Mouse (Mus musculus): ENCODE measurements around the gene Cyp2c23. TPM values are rescaled to one million over a fixed set of nuclear protein-coding genes. Genes with fewer than 3 reads are reported as not detected.

Gene Cyp2c23
- total RNA-seq (2021): under 1 TPM in 1 of 2 experiments, not detected in 1; 0.41 TPM
- long read RNA-seq, experiment 1: 0 reads
- long read RNA-seq, experiment 2: 0 reads

DNA sequence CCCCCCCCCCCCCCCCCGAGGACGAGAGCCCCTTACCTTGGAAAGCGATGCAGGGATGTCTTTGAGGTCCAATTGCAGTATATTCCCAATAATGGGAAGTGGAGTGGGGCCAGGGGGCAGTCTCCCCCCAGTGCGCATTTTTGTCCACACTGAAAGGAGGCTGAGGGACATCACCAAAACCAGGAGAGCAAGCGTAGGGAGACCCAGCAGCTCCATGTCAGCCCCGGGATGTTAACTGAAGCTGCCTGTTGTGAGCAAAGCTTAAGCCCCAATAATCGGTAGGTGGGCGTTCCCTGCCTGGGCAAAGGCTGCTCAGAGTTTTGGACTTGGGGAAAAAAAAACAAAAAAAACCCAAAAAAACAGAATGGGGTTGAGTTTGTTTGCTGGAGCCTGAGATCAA is at the start of gene Cyp2c23:
Gene Cyp2c23 (minus strand): TSS at position 237 of the 400 bp plus-strand sequence.
- DNase-seq (ENCODE audit: low spot score in 2 of 2): no peak

DNA sequence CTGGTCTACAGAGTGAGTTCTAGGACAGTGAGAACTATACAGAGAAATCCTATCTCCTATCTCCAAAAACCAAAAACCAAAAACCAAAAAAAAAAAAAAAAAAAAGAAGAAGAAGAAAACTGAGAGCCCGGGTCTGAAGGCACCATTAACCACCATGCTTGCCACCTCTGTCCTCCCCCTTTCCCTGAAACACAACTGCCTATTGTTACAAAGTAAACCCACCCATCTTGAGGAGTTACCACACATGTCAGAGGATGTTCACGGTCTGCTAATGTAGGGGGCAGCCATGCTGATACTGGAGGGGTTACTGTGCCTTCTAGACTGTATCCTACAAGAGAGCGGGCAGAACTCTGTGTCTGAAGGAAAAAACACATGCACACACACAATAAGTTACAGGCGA is 48.0 kb upstream of the Cyp2c23 start:
- no peak for DNase-seq (ENCODE audit: low spot score in 2 of 2)

DNA sequence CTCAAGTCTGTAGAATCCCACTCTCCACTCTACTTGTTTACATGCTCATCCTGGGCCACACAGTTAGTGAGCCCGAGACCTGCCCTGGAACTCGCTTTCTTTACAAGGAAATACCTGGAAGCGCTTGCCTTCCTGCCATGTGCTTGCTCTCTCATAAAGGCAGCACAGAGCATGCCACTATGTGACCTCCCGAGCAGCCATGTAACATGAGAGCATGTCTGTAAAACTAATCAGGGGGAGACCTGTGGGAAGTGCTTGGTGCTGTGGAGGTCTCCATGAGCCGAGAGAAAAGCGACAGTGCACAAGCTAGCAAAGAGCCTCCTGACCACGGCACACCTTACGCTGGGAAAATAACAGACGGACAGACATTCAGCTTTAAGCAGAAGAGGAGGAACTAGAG is 47.4 kb upstream of the Cyp2c23 start:
- no peak for DNase-seq (ENCODE audit: low spot score in 2 of 2)

DNA sequence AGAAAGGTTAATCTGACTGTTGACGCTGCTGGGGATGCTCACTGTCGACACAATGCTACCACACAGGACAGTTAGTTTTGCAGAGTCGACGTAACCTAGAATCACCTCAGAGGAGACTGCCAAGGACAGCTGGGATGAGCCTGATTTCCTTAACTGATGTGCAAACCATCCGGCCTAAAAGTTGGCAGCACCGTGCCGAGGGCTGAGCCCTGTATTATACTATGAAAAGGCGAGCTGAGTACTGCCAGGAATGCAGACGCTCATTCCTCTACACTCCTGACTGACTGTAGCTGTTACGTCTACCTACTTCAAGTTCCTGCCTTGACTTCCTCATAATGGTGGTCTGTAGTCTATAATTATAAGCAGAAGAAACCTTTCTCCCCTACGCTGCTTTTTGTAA is 46.0 kb upstream of the Cyp2c23 start:
- no peak for DNase-seq (ENCODE audit: low spot score in 2 of 2)

DNA sequence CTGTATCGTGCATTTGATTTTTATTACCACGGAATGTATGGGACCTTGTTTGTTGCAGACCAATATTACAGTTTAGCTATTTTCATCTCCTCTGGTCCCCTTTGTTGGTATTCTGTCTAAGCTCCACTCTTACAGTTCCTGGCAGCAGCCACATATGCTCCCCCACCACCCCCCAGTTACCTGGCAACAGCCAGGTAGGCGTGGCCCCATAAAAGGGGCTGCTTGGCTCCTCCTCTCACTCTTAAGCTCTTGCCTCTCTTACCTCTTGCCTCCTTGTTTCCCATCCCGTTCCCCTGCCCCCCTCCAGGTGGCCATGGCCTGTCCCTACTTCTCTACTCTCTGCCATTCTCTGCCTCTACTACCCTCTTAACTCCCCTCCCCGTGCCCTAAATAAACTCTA is 42.2 kb upstream of the Cyp2c23 start:
- DNase-seq (ENCODE audit: low spot score in 2 of 2): no peak

DNA sequence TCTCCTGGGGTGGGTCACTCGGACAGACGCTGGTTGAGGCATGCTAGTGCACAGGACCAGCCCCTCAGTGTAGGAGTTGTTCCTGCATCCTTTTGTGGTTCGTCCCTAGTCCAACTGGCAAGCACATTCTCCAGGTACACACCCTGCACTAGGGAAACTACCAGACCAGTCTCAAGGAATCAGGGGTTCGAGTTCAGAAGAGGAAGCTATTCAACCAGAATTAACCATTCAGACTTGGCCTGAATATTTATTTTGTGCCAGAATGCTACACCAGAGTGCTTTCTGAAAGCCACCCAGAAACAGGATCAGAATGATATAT is 40.9 kb upstream of the Cyp2c23 start:
- no peak for DNase-seq (ENCODE audit: low spot score in 2 of 2)

DNA sequence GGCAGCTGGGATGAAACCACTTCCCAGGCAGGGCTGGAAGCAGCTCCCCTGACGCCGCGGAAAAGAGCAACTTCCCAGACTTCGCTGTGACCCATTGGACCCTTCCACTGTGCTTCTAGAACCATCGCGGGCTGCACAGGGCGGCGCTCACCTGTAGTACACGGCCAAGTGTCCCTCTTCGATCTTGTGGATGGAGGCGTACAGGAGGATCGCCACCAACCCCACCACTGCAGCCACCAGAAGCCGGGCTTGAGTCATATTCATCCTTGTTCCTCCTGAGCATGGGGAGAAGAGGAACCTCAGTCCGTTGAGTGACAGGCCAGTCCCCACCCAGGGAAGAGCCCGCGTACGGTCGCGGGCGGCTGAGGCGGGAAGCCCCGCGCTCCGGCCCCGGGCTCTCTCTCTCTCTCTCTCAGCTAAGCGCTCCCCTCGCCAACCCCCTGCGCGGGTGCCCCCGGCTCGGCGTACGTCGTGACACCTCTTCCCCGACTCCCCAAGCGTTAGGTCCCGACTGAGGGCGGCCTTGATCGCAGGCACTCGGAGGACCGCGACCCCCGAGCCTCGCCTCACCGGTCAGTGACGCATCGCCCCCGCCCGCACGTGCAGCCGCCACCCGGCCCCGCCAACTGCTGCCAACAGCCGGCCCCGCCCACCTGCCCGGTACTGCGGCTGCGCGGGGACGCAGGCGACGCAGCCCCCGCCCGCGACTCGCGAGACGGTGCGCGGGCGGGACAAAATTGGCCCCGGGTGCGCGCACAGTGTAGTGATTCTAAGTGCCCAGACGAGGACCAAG is 40.3 kb upstream of the Cyp2c23 start, which contains the start of gene Erlin1:
Gene Erlin1 (minus strand): TSS at position 665 of the 793 bp plus-strand sequence.
- DNase-seq (ENCODE audit: low spot score in 2 of 2): peak; percentile 86 to 90

DNA sequence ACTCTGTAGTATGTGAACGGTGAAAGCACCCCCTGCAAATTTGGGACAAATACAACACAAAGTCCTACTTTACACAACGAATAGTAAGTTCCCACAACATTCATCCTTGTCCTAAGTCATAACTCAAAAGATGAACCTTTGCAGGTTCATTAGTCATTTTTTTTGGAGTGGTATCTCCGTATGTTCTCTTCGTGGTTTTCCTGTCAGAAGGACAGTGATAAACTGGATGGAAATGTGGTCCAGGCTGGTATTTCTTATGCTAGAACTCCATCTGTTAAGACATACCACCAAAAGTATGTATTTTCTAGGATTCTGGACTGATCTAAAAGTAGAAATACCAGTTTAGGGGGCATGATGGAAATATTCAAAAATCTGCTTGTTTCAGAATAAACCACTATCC is 39.2 kb upstream of the Cyp2c23 start:
- no peak for DNase-seq (ENCODE audit: low spot score in 2 of 2)

DNA sequence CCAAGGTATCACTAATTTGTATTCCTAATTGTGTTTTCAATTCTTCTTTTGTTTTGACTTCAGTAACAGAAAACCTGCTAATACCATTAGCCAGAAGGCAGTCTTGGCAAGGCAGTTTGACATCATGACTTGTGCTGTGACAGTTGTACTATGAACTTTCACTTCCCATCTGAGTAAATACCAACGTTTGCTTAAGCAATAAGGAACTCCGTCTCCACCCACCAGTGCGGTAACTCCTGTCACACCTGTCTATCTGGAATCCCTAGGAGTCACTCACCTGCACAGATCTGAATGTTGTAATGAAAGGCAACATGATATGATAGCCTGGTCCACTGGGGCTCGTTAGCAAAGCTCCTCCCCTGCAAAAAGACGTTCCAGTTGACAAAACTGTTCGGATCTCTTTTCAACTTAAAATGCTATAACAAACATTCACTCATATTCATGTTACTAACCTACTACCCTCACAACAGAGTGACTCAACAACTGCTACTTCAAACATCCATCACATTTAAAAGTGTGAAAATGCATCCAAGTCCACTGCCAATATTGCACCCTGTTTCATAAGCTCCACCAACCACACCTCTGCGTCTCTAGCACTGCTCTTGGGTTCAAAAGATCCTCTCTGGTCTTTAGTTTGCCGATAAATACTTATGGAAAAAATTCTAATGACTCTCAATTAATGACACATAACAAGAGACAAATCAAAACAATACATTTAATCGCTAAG is 38.5 kb upstream of the Cyp2c23 start:
- no peak for DNase-seq (ENCODE audit: low spot score in 2 of 2)

DNA sequence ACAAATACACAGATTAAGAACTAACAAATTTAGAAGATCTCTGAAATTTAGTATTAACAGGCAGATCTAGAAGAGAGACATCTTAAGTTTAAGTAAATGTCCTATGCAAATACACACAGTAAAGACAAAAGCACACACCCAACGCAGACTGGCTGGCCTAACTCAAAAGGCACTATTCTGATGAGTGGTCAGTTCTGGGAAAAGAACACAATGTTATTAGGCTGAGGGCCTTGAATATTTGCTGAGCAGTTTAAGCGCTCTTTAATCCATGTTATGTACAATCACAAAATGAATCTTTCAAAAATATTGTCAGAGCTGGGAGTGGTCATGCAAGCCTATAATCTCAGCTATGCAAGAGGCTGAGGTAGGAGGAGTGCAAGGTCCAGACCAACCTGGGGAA is 35.7 kb upstream of the Cyp2c23 start:
- DNase-seq (ENCODE audit: low spot score in 2 of 2): no peak

DNA sequence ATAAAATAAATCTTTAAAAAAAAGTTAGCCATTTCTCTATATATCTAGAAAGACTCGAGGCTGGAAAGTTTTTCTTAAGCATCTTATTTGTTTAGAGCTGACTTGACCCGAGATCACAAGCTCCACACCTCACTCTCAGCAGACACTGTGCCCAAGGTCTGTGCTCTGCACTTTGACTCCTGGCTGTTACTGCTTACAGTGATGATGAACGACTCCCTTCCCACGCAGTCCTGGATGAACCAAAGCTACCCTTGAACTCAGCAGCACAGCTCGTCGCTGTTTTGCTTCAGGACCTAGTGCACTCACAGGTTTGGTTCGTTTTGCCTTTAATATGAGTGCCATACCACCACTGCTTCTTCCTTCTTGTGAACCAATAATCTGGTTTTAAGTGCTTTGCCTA is 34.8 kb upstream of the Cyp2c23 start:
- no peak for DNase-seq (ENCODE audit: low spot score in 2 of 2)

DNA sequence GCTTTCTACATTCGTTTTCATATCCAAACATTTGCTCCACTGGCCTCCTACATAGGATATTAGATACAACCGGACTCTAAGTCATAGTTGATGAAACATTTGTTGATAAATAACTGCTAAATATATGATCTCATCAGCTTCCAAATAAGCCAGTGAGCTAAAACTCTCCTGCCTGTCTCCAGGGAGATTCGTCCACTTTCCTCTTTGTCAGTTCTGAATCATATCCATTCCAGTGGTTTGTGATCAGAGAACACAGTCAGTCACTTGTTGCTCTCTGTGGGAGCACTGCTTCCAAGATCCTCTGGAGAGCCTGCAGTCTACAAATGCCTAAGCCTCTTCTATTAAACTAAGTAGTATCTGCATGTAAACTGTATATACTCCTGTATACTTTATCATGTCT is 31.2 kb upstream of the Cyp2c23 start:
- no peak for DNase-seq (ENCODE audit: low spot score in 2 of 2)

DNA sequence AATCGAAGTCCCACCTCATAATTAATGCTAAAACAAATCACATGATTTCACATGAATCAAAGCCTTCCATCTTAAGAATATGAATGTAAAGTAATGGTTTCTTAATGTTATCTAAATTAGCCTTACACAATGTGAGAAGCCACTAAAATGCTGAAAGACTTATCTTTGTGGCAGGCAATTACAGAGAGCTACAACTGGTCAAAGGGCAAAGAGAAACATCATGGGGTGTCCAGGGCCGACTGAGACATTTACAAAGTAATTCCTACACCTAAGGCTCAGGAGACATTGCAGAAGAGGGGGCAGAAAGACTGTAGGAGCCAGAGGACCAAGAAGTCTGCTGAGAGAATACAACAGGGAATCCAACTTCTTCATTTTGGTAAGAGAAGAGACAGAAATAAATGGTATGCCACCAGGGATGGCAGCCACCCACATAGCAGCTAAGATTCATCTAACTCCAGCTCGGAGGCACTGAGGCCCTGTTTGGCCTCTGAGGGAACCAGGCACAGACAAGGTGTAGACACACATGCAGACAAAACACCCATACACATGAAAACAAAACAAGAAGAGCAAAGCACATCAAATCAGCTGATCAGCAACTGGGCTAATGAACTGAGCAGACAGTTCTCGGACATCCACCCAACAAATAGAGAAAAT is 26.3 kb upstream of the Cyp2c23 start:
- DNase-seq (ENCODE audit: low spot score in 2 of 2): no peak

DNA sequence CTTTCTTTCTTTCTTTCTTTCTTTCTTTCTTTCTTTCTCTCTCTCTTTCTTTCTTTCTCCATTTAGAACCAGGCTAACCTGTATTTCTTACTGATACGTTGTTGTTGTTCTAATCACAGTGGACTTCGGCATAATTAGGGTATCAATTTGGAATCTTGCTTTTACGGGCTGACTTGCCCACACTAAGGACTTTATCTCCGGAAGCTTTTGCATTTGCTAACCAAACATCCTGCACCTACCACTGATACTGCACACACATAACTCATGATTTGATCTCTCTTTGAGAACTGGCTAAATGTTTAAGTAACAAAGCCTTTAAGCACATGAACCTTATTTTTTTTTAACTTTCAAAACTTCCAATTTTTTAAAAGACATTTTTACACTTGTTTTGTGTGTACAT is 21.4 kb upstream of the Cyp2c23 start:
- DNase-seq (ENCODE audit: low spot score in 2 of 2): no peak

DNA sequence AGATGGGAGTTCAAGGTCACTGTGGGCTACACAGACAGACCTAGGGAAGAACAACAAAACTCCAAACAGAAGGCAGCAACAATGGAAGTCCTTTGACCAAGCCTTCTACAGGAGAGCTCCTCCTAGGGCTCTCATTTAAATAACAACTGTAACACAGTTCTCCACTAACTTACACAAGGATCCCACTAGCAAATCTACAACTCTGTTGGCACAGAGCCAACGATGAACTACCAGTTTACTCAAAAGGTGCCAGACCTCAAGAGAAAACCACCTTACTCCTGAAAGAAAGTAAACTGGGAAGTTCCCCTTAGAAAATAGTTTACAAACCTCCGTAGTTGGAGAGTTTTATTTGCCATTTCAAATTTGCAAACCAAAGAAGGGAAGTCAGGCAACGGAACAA is 20.3 kb upstream of the Cyp2c23 start:
- no peak for DNase-seq (ENCODE audit: low spot score in 2 of 2)

DNA sequence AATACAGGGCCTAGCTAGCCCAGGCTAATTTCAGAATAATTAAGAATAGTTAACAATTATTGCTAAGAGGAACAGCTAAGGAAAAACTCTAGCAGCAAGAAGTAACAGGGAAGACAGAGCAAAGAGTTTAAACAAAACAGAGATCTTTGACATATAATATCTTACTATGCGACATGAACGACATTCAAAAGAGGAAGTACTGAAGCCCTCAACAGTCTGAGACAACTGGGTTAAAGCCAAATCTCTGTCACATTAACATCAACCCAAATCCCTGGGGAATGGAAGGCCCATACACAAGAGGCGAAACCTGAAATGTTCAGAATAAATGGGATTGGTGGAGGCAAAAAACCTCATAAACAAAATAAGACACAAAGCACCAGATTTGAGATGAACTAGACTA is 16.8 kb upstream of the Cyp2c23 start:
- no peak for DNase-seq (ENCODE audit: low spot score in 2 of 2)

DNA sequence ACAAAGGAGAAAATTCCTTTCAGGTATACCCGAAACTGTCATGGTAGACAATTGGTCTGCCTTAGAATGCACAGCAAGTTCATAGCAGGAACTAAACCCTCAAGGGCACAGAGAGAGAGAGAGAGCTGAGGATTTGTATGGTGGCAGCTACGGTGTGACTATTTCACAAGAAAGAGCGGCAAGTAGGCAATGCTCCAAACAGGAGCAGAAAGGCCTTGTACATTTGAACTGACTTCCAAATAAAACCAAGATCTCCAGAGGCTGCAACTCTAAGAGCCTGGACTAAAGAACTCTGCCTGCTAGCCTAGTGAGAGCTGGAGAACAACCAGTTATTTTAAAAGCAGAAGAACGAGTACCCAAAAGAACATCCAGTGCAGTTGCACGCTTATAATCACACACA is 13.1 kb upstream of the Cyp2c23 start:
- DNase-seq (ENCODE audit: low spot score in 2 of 2): no peak

DNA sequence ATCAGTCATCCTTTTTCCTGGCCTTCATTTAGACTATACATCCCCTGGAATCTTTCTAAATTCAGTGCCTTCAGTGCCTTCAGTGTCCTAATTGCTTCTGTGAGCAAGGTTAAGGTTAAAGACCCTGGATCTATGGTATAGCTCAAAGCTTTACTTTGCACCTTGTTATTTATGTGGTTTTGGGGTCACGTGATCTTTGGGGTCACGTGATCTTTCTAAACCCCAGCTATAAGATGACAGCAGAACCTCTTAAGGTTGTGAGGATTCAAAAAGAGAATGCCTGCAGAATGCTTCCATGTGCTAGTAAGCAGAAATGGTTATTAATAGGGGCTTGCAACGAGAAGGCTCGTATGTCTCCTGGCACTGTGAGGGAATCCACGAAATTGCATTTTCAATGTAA is 4.4 kb upstream of the Cyp2c23 start:
- DNase-seq (ENCODE audit: low spot score in 2 of 2): no peak

DNA sequence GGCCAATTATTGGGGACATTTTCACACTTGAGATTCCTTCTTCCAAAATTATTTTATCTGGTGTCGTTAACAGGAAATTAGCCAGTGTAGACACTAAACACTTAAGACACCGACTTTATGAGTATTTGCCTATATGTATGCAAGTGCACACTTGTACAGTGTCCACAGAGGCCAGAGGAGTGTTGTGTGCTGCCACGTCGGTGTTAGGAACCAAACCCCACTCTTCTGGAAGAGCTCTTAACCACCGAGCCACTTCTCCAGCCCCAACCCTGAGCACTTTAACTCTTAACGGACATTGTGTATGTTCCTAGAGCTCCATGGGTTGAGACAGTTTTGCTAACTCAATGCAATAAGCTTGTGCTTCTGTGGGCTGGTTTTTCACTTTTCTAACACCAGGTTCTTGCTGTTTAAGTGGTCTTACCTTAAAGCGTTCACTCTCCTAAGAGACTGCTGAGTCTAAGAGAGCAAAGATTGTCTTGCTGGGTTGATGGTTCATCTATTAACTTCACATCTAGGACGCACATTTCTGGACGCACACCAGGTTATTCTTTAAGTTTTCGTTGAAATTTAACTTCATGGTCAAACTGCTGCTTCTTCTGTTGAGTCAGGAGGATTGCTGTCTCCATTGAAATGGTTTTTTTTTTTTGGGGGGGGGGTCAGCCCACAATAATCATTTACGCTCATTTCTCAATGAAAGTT is 3.2 kb upstream of the Cyp2c23 start:
- DNase-seq (ENCODE audit: low spot score in 2 of 2): no peak

DNA sequence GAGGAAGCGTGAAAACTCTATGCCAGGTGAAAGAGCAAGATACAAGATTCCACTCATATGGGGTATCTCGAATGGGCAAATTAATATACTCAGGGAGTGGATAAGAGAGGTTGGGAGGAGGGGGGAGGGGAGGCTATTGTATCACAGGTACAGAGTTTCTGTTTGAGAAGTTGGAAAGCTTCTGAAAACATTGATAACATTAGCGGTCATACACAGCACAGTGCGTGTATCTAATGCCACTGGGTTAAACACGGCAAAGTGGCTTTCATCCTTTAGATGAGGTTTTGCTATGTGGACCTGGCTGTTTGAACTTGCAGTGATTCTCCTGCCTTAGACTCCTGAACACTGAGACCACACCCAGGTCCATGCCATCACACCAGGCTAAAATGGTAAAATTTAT is 1.0 kb upstream of the Cyp2c23 start:
- no peak for DNase-seq (ENCODE audit: low spot score in 2 of 2)

DNA sequence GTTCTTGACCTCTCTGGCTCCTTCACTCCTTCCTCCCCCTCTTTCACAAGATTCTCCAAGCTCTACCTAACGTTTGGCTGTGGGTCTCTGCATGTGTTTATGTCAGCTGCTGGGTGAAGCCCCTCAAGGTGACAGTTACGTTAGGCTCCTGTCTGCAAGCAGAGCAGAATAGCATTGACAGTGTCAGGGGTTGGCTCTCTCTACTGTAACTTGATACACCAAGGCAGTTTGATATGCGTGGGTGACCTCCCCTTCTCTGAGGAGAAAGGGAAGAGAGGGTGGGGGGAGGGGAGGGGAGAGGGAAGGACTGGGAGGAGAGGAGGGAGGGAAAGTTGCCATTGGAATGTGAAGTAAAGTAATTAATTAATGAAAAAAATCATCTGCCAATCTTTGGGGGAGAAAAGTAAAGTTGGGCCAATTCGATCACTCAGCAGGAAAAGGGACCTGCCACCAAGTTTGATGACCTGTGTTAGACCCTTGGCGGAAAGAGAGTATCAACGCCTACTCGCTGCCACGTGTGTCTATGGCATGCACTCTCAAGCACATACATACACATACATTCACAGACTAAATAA is 2.0 kb downstream of the Cyp2c23 start:
- DNase-seq (ENCODE audit: low spot score in 2 of 2): no peak

Data from gastrocnemius, postnatal 4 days (tissue).